Mouse (Mus musculus): ENCODE data around the gene Myom1.

DNA sequence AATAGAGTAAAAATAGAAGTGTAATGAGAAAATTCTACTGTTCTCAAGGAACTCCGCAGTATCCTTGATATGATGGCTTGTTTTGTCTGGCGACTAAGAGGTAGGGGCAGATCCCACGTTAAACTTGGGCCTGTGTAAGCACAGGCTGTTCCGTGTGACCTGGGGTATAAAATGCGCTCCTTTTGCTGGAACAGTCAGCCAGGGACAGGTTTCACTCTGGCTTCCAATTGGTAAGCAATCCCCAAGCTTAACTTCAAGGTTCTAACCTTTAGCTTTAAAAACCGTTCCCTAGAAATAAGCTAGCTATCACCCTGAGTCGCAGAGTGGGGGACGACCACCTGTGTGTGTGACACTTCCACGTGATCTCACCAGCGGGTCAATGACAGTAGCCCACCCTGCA, 30.3 kb downstream of the Myom1 start:
- TF ChIP-seq CTCF (IDR thresholded peaks at IDR 0.05; ENCODE audit: low read depth) (no peak), EP300 (IDR thresholded peaks at IDR 0.05; ENCODE audit: low read depth) (no peak)
